Mouse (Mus musculus): ENCODE results near the gene Rapsn. TPM values are rescaled to one million over a fixed set of nuclear protein-coding genes. Genes with fewer than 3 reads are reported as not detected.

Gene Rapsn
- polyA plus RNA-seq, 1 experiment from 2014 or later: 0.60 TPM

- ATAC-seq (ENCODE audit: low FRiP score) (no peak), DNase-seq (ENCODE audit: low spot score) (peak; percentile 68)
- Histone ChIP-seq H3K9ac (ENCODE audit: low read depth, low read length) (no peak overlapping the region), H3K4me2 (replicated peaks; ENCODE audit: low read depth, low read length) (no peak overlapping the region), H3K4me1 (replicated peaks; ENCODE audit: control insufficient read depth, insufficient read depth, low read length) (no peaks in the 10 kb centered on the region), H3K27ac (ENCODE audit: low read depth, low read length) (no peak overlapping the region), H3K27me3 (ENCODE audit: control insufficient read depth, insufficient read depth, low read length) (no peaks in the 10 kb centered on the region), H3K36me3 (ENCODE audit: control insufficient read depth, insufficient read depth, low read length) (peaks cover 27% of the 10 kb centered on the region; the same call in 1 of the 2 replicates), H3K9me3 (ENCODE audit: control insufficient read depth, low read length) (no peaks in the 10 kb centered on the region), H3K4me3 (ENCODE audit: low read depth, low read length) (no peak overlapping the region)
- 81% methylated on average over 10 of the region's 10 CpGs for WGBS
Measured at GRCm38 (mm10) chr2:91060544-91061355, 25.3 kb downstream of the Rapsn start.

DNA sequence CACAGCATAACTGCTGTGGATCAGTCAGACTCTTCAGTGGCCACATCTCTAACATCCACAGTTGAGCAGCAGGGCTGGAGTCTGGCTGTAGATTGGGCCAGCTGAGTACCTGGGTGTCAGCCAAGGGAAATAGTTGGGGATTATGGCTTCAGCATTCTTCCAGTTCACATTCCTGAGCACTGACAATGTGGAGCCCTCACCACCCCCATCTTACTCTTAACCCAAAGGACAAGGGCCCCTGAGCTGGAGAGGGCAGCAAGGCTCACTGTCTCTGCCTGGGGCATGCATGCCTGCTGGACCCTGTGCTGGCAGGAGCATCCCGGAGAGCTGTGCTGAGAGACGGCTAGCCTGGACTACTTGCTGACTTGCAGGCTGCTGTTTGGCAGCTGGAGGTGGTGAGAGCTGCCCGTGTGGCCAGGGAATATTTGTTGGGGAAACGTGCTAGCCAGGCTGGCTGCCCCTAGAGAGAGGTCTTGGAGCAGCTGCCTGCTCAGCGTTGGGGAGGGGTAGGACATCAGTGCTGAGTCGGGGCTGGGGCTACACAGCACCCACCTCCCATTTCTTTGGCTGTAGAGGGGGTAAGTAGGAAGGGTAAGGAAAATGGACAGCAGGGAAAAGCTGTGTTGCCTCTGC, 26.5 kb downstream of the Rapsn start:
- no peaks in the 10 kb centered on the region for H3K9me3 ChIP-seq (ENCODE audit: control insufficient read depth, low read length)
- DNase-seq (ENCODE audit: low spot score) (no peak), ATAC-seq (ENCODE audit: low FRiP score) (no peak)
- H3K4me2 ChIP-seq (replicated peaks; ENCODE audit: low read depth, low read length): no peak overlapping the region
- H3K36me3 ChIP-seq (ENCODE audit: control insufficient read depth, insufficient read depth, low read length): peaks cover 23% of the 10 kb centered on the region; the same call in 1 of the 2 replicates
- H3K9ac ChIP-seq (ENCODE audit: low read depth, low read length): no peak overlapping the region
- H3K4me1 ChIP-seq (replicated peaks; ENCODE audit: control insufficient read depth, insufficient read depth, low read length): no peaks in the 10 kb centered on the region
- H3K27me3 ChIP-seq (ENCODE audit: control insufficient read depth, insufficient read depth, low read length): no peaks in the 10 kb centered on the region
- 84% methylated on average over 6 of the region's 6 CpGs for WGBS
- no peak overlapping the region for H3K4me3 ChIP-seq (ENCODE audit: low read depth, low read length)
- no peak overlapping the region for H3K27ac ChIP-seq (ENCODE audit: low read depth, low read length)

GRCm38 (mm10) chr2:91062779-91063606, 27.6 kb downstream of the Rapsn start:
- Histone ChIP-seq H3K9me3 (ENCODE audit: control insufficient read depth, low read length) (no peaks in the 10 kb centered on the region), H3K4me3 (ENCODE audit: low read depth, low read length) (no peak overlapping the region), H3K27me3 (ENCODE audit: control insufficient read depth, insufficient read depth, low read length) (no peaks in the 10 kb centered on the region), H3K4me1 (replicated peaks; ENCODE audit: control insufficient read depth, insufficient read depth, low read length) (no peaks in the 10 kb centered on the region), H3K4me2 (replicated peaks; ENCODE audit: low read depth, low read length) (no peak overlapping the region), H3K27ac (ENCODE audit: low read depth, low read length) (no peak overlapping the region), H3K9ac (ENCODE audit: low read depth, low read length) (no peak overlapping the region), H3K36me3 (ENCODE audit: control insufficient read depth, insufficient read depth, low read length) (peaks cover 19% of the 10 kb centered on the region; the same call in 1 of the 2 replicates)
- no peak for ATAC-seq (ENCODE audit: low FRiP score)
- WGBS: 93% methylated on average over 16 of the region's 16 CpGs
- DNase-seq (ENCODE audit: low spot score): no peak

- ATAC-seq (ENCODE audit: low FRiP score): no peak
- no peak for DNase-seq (ENCODE audit: low spot score)
- Histone ChIP-seq H3K4me3 (ENCODE audit: low read depth, low read length) (no peak overlapping the region), H3K4me2 (replicated peaks; ENCODE audit: low read depth, low read length) (no peak overlapping the region), H3K9ac (ENCODE audit: low read depth, low read length) (no peak overlapping the region), H3K27ac (ENCODE audit: low read depth, low read length) (no peak overlapping the region), H3K36me3 (ENCODE audit: control insufficient read depth, insufficient read depth, low read length) (peaks cover 16% of the 10 kb centered on the region; the same call in 1 of the 2 replicates), H3K4me1 (replicated peaks; ENCODE audit: control insufficient read depth, insufficient read depth, low read length) (peaks cover 2% of the 10 kb centered on the region; the same call in 1 of the 2 replicates), H3K9me3 (ENCODE audit: control insufficient read depth, low read length) (no peaks in the 10 kb centered on the region), H3K27me3 (ENCODE audit: control insufficient read depth, insufficient read depth, low read length) (no peaks in the 10 kb centered on the region)
- 85% methylated on average over 6 of the region's 6 CpGs for WGBS
Measured at GRCm38 (mm10) chr2:91064211-91064610, 28.8 kb downstream of the Rapsn start.

DNA sequence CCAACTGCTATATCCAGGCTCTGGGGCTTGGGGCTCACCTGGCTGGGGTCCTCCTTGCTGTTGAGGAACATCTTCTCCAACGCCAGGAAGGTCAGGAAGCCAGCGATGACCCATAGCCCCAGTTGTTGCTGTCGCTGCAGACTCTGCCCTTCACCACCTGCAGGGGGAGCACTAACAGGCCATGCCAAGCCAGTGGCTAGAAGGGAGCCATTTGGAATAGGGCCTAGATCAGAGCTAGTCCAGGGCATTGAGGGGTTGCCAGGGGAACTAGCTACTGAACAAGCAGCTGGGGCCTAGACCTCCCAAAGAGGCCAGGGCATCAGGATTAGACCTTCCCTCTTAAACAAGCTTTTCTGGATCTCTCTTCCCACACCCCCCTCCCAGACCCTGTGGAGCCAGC, 30.1 kb downstream of the Rapsn start:
- 48% methylated on average over 3 of the region's 3 CpGs for WGBS
- H3K9ac ChIP-seq (ENCODE audit: low read depth, low read length): no peak overlapping the region
- H3K27me3 ChIP-seq (ENCODE audit: control insufficient read depth, insufficient read depth, low read length): no peaks in the 10 kb centered on the region
- no peak overlapping the region for H3K4me3 ChIP-seq (ENCODE audit: low read depth, low read length)
- H3K4me1 ChIP-seq (replicated peaks; ENCODE audit: control insufficient read depth, insufficient read depth, low read length): peaks cover 2% of the 10 kb centered on the region; the same call in 1 of the 2 replicates
- DNase-seq (ENCODE audit: low spot score): peak; percentile 69
- no peak for ATAC-seq (ENCODE audit: low FRiP score)
- H3K9me3 ChIP-seq (ENCODE audit: control insufficient read depth, low read length): no peaks in the 10 kb centered on the region
- H3K36me3 ChIP-seq (ENCODE audit: control insufficient read depth, insufficient read depth, low read length): peaks cover 11% of the 10 kb centered on the region; the same call in 1 of the 2 replicates
- no peak overlapping the region for H3K27ac ChIP-seq (ENCODE audit: low read depth, low read length)
- no peak overlapping the region for H3K4me2 ChIP-seq (replicated peaks; ENCODE audit: low read depth, low read length)

- ATAC-seq (ENCODE audit: low FRiP score) (no peak), DNase-seq (ENCODE audit: low spot score) (no peak)
- Histone ChIP-seq H3K27me3 (ENCODE audit: control insufficient read depth, insufficient read depth, low read length) (no peaks in the 10 kb centered on the region), H3K9me3 (ENCODE audit: control insufficient read depth, low read length) (no peaks in the 10 kb centered on the region), H3K36me3 (ENCODE audit: control insufficient read depth, insufficient read depth, low read length) (peaks cover 9% of the 10 kb centered on the region; the same call in 1 of the 2 replicates), H3K4me1 (replicated peaks; ENCODE audit: control insufficient read depth, insufficient read depth, low read length) (peaks cover 2% of the 10 kb centered on the region; the same call in 1 of the 2 replicates), H3K27ac (ENCODE audit: low read depth, low read length) (no peak overlapping the region), H3K4me3 (ENCODE audit: low read depth, low read length) (no peak overlapping the region), H3K4me2 (replicated peaks; ENCODE audit: low read depth, low read length) (no peak overlapping the region), H3K9ac (ENCODE audit: low read depth, low read length) (no peak overlapping the region)
- WGBS: 91% methylated on average over 3 of the region's 3 CpGs
Measured at GRCm38 (mm10) chr2:91066455-91066854, 31.0 kb downstream of the Rapsn start.

DNA sequence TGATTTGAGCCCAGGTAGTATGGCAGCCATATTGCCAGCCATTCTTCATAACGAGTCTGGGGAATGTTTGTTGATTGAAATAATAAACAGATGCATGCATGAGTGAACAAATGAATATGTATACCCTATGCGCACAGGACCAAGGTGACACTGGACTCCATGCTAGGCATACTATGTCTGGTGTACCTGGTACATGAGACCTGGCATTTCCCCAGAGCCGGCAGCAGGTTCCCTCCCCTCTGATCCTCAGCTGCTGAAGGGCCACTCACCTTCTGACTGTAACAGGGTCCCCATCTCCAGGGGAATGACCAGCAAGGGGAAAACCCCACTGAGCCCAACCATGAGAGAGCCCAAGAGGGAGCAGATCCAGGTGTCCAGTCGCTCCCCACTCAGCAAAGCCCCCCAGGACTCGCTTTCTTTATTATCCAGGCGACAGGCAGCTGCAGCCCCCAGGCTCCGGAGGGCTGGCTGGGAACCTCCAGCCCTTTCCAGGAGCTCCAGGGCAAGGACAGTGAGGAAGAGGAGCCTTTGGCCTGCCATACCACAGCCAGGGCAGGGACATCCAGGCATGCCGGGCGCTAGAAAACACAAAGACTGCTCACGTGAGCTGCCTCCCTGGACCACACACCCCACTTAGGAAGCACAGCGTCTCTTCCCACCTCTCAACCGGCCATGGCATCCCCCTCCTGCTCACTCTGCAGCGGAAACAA, 32.9 kb downstream of the Rapsn start:
- Histone ChIP-seq H3K9me3 (ENCODE audit: control insufficient read depth, low read length) (no peaks in the 10 kb centered on the region), H3K4me3 (ENCODE audit: low read depth, low read length) (no peak overlapping the region), H3K4me1 (replicated peaks; ENCODE audit: control insufficient read depth, insufficient read depth, low read length) (peaks cover 2% of the 10 kb centered on the region; the same call in 1 of the 2 replicates), H3K4me2 (replicated peaks; ENCODE audit: low read depth, low read length) (no peak overlapping the region; the same call in 1 of the 2 replicates), H3K36me3 (ENCODE audit: control insufficient read depth, insufficient read depth, low read length) (peaks cover 6% of the 10 kb centered on the region; the same call in 1 of the 2 replicates), H3K27ac (ENCODE audit: low read depth, low read length) (no peak overlapping the region), H3K27me3 (ENCODE audit: control insufficient read depth, insufficient read depth, low read length) (no peaks in the 10 kb centered on the region), H3K9ac (ENCODE audit: low read depth, low read length) (no peak overlapping the region)
- DNase-seq (ENCODE audit: low spot score) (no peak), ATAC-seq (ENCODE audit: low FRiP score) (no peak)
- 60% methylated on average over 13 of the region's 13 CpGs for WGBS

GRCm38 (mm10) chr2:91068872-91069165, 33.4 kb downstream of the Rapsn start:
- H3K27ac ChIP-seq (ENCODE audit: low read depth, low read length): no peak overlapping the region
- no peak overlapping the region for H3K9ac ChIP-seq (ENCODE audit: low read depth, low read length)
- ATAC-seq (ENCODE audit: low FRiP score) (no peak), DNase-seq (ENCODE audit: low spot score) (no peak)
- H3K27me3 ChIP-seq (ENCODE audit: control insufficient read depth, insufficient read depth, low read length): no peaks in the 10 kb centered on the region
- peaks cover 2% of the 10 kb centered on the region; the same call in 1 of the 2 replicates for H3K4me1 ChIP-seq (replicated peaks; ENCODE audit: control insufficient read depth, insufficient read depth, low read length)
- no peaks in the 10 kb centered on the region for H3K9me3 ChIP-seq (ENCODE audit: control insufficient read depth, low read length)
- 46% methylated on average over 6 of the region's 6 CpGs for WGBS
- peaks cover 5% of the 10 kb centered on the region; the same call in 1 of the 2 replicates for H3K36me3 ChIP-seq (ENCODE audit: control insufficient read depth, insufficient read depth, low read length)
- H3K4me2 ChIP-seq (replicated peaks; ENCODE audit: low read depth, low read length): peak overlapping the region; percentile 76; the same call in 1 of the 2 replicates
- H3K4me3 ChIP-seq (ENCODE audit: low read depth, low read length): no peak overlapping the region

All from hindbrain, embryonic 11.5 days (tissue).